Mouse (Mus musculus): ENCODE measurements around the gene Ctnnbl1.

GRCm38 (mm10) chr2:157844746-157845145 lies 107.5 kb downstream of the Ctnnbl1 start:
- TF ChIP-seq CTCF (IDR thresholded peaks at IDR 0.05; ENCODE audit: low read depth) (no peak), EP300 (IDR thresholded peaks at IDR 0.05; ENCODE audit: low read depth) (no peak)

All from heart, postnatal 0 days (tissue).